Mouse (Mus musculus) C2C12 (cell line): ENCODE measurements around the gene Ccni.

Source experiments
- CEBPB ChIP-seq: IDR thresholded peaks from one replicate; pipeline ENCODE4 v1.6.1; 2011; ENCODE audit warnings: low read depth, mild to moderate bottlenecking, control low read depth, moderate library complexity
- CTCF ChIP-seq: IDR thresholded peaks from one replicate; pipeline ENCODE4 v1.5.1; 2011; ENCODE audit not compliant: control insufficient read depth, insufficient read depth, insufficient read length
- FOSL1 ChIP-seq: IDR thresholded peaks from one replicate; pipeline ENCODE4 v1.8.0; 2011; ENCODE audit warnings: mild to moderate bottlenecking, low read length; ENCODE audit not compliant: poor library complexity, insufficient read depth, severe bottlenecking
- MAX ChIP-seq: IDR thresholded peaks from one replicate; pipeline ENCODE4 v1.6.1; 2011; ENCODE audit warnings: mild to moderate bottlenecking, control low read depth
- MYOD1 ChIP-seq: IDR thresholded peaks from one replicate; pipeline ENCODE4 v1.6.1; 2011; ENCODE audit warnings: low read depth; ENCODE audit not compliant: control insufficient read depth, insufficient read length
- USF1 ChIP-seq: IDR thresholded peaks from one replicate; pipeline ENCODE4 v1.6.1; 2011; ENCODE audit warnings: low read depth, mild to moderate bottlenecking, control low read depth, moderate library complexity

GRCm38 (mm10) chr5:93144874-93145273, 61.4 kb downstream of the Ccni start:
- no peak for TF ChIP-seq CTCF
- TF ChIP-seq MAX = no peak
- TF ChIP-seq USF1 = no peak
- TF ChIP-seq CEBPB = no peak
- TF ChIP-seq MYOD1 = no peak
- no peak for TF ChIP-seq FOSL1
